10 mouse cellular contexts compared by ENCODE assay signal in genomic region chr1:42699471-42699871, GRCm38 (mm10). TPM values are rescaled to one million over a fixed set of nuclear protein-coding genes. Genes with fewer than 3 reads are reported as not detected.
DNase-seq lines count a peak whose midpoint lies in the region.
"Had no signal": no experiment of that assay in that cellular context is flagged by ENCODE, and none has a peak within 500 bp of the region (broad histone marks: within the 10 kb centered on the region; RNA-seq: fewer than 3 reads in every experiment).

No protein-coding gene starts in this region.

- peak; percentile 57 to 73 for DNase-seq in cerebellum, postnatal 14 days
- DNase-seq in cerebellum, postnatal 4 days (ENCODE audit: low spot score in 2 of 2), result no peak
- peak; percentile 10 for DNase-seq in ovary, postnatal 36 days (ENCODE audit: low spot score)
- DNase-seq in ovary, postnatal 14 days (ENCODE audit: low spot score), result no peak
- DNase-seq in kidney, postnatal 4 days, result peak; percentile 44 to 59
- DNase-seq in spleen, adult 12 weeks (ENCODE audit: low spot score), result no peak
- no peak for DNase-seq in frontal cortex, adult 2 months (ENCODE audit: extremely low spot score in 1 of 2, low spot score in 1 of 2)
- DNase-seq in frontal cortex, postnatal 14 days (ENCODE audit: low spot score in 2 of 2), result no peak

RNA-seq across cellular contexts. Expression of gene Pou3f3, which starts 3.9 kb away (rescaled TPM):
- polyA plus RNA-seq in frontal cortex, adult 2 months (2012; rRNA removed), result 29.7 and 31.7 TPM in 2 replicates
- polyA plus RNA-seq: C2C12; spleen, adult 2 months had no signal

Comparison
In these comparisons a context has a peak if more than half of its experiments do, and no peak if none do; other contexts are left out.
1. DNase-seq: peak in cerebellum, postnatal 14 days (2 of 2), ovary, postnatal 36 days (single experiment) and kidney, postnatal 4 days (2 of 2); none in cerebellum, postnatal 4 days (0 of 2), ovary, postnatal 14 days (single experiment), spleen, adult 12 weeks (single experiment), frontal cortex, adult 2 months (0 of 2) and frontal cortex, postnatal 14 days (0 of 2).